Mouse (Mus musculus): Measurements from ENCODE around the gene Cadm3. TPM values are rescaled to one million over a fixed set of nuclear protein-coding genes. Genes with fewer than 3 reads are reported as not detected.
"Not testable (repeated sequence)": the region's sequence is repeated elsewhere in the genome, so short reads cannot be mapped to it uniquely, and the experiment has no call there.

The Cadm3 gene
- total RNA-seq, 4 experiments from 2014 or later: 4.2 to 6.8 (median 6.2) TPM

DNA sequence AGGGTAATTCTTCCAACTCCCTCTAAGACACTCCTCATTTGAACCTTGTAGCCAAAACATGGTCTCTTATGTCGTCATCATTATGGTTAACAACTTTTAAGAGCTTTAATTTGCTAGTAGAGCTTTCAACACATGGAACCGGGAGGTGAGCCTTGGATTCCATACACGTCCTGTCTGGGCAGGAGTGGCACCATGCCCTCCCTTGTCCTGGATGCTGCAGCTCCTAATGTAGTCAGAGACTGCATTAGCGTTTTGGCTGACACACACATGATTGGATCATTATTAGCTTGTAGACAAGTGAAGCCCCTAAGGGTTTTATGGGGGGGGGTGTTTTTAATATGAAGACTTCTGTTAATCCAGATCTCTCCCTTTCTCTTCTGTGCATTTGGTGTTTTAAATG lies 42.5 kb downstream of the Cadm3 start:
- no peak for DNase-seq (ENCODE audit: low spot score in 2 of 2)

- no peak for DNase-seq (ENCODE audit: low spot score in 2 of 2)
Observed at GRCm38 (mm10) chr1:173323839-173324585, 43.5 kb downstream of the Cadm3 start.

DNA sequence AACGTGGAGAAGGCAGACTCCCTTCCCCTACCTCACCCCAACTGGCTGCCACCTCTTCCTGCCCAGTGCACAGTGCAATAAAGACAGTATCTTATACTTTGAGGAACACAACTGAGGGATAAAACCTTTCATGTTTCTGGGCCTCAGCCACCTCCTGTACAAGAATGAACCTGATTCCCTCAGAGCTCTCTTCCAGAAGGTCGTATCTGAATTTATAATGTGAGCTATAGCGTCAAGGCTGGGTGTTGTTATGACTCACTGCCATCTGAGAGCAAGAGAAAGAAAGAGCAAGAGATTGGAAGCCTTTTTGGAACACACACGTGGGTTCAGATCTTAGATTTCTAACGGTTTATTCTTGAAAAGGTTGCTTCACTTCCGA lies 45.3 kb downstream of the Cadm3 start:
- DNase-seq (ENCODE audit: low spot score in 2 of 2): no peak

- no peak for DNase-seq (ENCODE audit: low spot score in 2 of 2)
Observed at GRCm38 (mm10) chr1:173321593-173322248, 45.8 kb downstream of the Cadm3 start.

DNA sequence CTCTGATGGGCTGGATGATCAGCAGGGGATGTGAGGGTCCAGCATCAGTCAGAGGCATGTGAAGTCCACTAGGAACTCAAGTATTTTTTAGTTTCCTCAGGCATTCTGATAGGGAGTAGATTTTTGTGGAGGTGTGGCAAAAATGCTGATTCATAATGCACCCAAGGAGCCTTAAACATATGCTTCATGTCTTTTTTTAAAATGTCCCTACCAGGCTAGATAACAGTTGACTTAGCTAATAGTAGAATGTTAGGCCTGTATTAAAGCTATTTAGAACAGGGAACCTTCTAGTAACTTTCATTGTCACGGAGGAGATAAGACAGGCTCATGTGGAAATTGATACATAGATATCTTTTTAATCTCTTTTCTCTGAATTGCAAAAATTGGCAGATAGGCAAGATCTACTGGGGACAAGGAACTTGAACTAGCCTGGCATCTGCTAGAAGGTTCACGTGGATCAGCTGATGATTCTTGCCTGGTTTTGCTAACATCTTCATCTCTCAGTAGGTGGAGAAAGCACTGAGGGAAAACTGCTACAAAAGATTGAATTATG lies 49.5 kb downstream of the Cadm3 start:
- no peak for DNase-seq (ENCODE audit: low spot score in 2 of 2)

DNA sequence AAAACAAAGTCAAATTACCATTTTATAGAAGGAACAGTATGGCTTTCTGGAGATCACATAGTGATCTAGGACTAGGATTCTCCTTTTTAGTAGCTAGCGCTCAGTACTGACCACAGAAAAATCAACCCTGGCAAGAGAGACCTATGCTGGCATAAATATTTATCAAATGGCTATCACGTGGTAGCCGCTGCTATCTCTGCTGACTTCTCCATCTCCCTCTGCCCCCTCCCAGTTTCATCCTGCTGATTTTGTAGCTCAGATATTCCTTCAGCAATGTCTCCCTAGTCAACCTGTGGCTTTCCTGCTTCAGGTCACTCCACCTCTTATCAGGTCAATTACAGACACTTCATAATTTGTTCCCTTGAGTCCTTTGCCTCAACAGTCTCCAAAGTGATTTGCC lies 51.8 kb downstream of the Cadm3 start:
- DNase-seq (ENCODE audit: low spot score in 2 of 2): no peak

DNA sequence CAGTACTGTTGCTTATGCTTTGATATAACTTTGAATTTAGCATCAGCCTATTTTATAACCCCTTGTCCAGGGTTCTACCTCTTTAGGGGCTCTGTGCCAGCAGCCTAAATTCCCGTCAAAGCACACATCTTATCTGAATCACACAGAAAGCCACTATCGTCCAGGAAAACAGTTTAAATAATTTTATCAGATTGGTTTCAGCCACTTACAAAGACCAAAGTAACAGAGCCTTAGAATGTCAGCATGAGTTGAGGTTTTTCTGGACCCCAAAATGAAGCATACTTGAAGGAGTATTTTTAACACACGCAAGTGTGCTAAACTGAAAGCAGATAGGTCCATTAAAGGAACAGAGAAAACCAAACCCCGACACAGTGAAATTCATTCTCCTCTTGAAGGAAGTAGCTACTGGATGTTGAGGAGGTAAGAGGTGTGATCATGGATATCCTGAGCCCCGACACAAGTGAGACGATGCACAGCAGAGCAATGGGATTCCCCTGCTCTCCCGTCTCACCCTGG lies 53.9 kb downstream of the Cadm3 start:
- not testable (repeated sequence) for DNase-seq (ENCODE audit: low spot score in 2 of 2)

- DNase-seq (ENCODE audit: low spot score in 2 of 2): not testable (repeated sequence)
Observed at GRCm38 (mm10) chr1:173302795-173303194, 64.7 kb downstream of the Cadm3 start.

Other genes starting within 250 kb of the Cadm3 start
- gene Olfr1408, start 230.3 kb downstream of the Cadm3 start, total RNA-seq (2022): not detected
- not detected for gene Olfr1406, start 177.1 kb downstream of the Cadm3 start, total RNA-seq (2022)
- not detected for gene Olfr218, start 169.9 kb downstream of the Cadm3 start, total RNA-seq (2022)
- not detected for gene Olfr1404, start 155.3 kb downstream of the Cadm3 start, total RNA-seq (2022)
- gene Fcer1a, start 140.5 kb downstream of the Cadm3 start, total RNA-seq (2022): under 1 TPM in 1 of 4 experiments, not detected in 3; 0.29 TPM
- gene Olfr418, start 101.7 kb downstream of the Cadm3 start, total RNA-seq (2022): not detected
- gene Mptx2, start 89.9 kb downstream of the Cadm3 start, total RNA-seq (2022): not detected
- gene Ackr1, start 33.9 kb downstream of the Cadm3 start, total RNA-seq (2022): 1 to 10 TPM; 1.3 to 2.9 (median 1.9) TPM
- gene Aim2, start 16.8 kb downstream of the Cadm3 start, total RNA-seq (2022): under 1 TPM in 1 of 4 experiments, not detected in 3; 0.58 TPM
- gene Ifi206, start 123.3 kb upstream of the Cadm3 start, total RNA-seq (2022): not detected
- gene Ifi214, start 168.3 kb upstream of the Cadm3 start, total RNA-seq (2022): not detected
- gene Ifi213, start 231.6 kb upstream of the Cadm3 start, total RNA-seq (2022): not detected